Mouse (Mus musculus): ENCODE results near the gene Fads6. TPM values are rescaled to one million over a fixed set of nuclear protein-coding genes. Genes with fewer than 3 reads are reported as not detected.

Fads6 gene
- polyA plus RNA-seq, 1 experiment from 2014 or later: 0.25 TPM

DNA sequence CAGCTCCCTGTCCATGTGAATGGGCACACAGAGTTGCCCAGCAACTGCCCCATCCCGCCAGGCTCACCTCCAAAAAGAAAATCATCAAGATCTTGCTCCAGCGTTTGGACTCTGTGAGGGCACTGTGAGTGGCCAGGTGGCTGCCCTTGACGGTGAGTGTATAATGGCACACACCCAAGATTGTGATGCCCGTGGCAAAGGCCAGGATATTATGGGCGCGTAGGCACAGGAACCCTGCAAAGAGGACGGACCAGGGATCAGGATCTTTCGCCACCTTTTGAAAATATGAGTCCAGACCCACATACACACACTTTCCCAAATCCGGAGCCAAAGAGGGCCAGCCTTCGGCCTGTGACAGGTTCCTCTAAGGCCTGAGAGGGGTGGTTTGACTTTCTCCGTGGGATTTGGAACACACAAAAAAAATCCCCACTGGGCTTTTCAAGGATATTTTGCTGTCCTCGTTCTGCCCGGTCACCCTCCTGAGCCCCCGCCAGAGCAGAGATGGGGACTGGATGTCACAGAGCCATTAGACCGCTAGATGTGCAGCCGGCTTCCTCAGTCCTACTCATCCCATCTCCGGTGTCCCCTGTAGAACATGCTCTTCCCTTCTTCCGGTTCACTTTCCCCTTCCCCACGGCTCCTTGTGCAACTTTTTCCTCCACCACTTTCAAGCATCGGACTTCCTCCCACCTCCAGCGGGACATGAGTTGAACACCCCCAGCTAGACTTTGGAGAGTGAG lies 822 bp downstream of the Fads6 start:
- Histone ChIP-seq H3K9me3 (replicated peaks) (no peaks in the 10 kb centered on the region), H3K4me3 (peak overlapping the region; percentile 46), H3K36me3 (no peaks in the 10 kb centered on the region), H3K9ac (peak overlapping the region; percentile 62), H3K27ac (no peak overlapping the region), H3K4me2 (replicated peaks) (peak overlapping the region; percentile 90), H3K4me1 (peaks cover 6% of the 10 kb centered on the region; the same call in 1 of the 2 replicates), H3K27me3 (peaks cover 37% of the 10 kb centered on the region)
- 53% methylated on average over 21 of the region's 21 CpGs for WGBS
- no peak for ATAC-seq (ENCODE audit: low FRiP score)

DNA sequence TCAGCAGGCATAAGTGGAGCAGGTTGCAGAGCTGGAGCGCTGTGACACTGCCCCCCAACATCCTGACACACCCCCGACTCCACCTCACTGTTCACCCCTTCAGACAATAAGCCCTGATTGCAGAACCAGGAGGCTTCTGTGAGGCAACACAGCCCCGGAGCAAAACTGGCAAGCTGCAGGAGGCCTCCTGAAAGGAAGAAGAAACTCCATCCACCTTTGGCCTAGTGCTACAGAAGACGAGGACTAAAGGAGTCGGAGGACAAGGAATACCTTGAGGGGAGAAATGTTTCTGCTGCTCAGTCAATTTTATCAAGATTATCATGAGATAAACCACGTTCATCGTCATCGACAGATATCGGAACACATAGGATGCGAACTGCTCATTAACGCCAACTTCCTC lies 1.5 kb downstream of the Fads6 start:
- Histone ChIP-seq H3K4me2 (replicated peaks) (no peak overlapping the region), H3K9me3 (replicated peaks) (no peaks in the 10 kb centered on the region), H3K9ac (no peak overlapping the region), H3K27ac (no peak overlapping the region), H3K4me1 (peaks cover 6% of the 10 kb centered on the region; the same call in 1 of the 2 replicates), H3K4me3 (no peak overlapping the region), H3K36me3 (no peaks in the 10 kb centered on the region), H3K27me3 (peaks cover 37% of the 10 kb centered on the region)
- WGBS: 92% methylated on average over 11 of the region's 11 CpGs
- no peak for ATAC-seq (ENCODE audit: low FRiP score)

DNA sequence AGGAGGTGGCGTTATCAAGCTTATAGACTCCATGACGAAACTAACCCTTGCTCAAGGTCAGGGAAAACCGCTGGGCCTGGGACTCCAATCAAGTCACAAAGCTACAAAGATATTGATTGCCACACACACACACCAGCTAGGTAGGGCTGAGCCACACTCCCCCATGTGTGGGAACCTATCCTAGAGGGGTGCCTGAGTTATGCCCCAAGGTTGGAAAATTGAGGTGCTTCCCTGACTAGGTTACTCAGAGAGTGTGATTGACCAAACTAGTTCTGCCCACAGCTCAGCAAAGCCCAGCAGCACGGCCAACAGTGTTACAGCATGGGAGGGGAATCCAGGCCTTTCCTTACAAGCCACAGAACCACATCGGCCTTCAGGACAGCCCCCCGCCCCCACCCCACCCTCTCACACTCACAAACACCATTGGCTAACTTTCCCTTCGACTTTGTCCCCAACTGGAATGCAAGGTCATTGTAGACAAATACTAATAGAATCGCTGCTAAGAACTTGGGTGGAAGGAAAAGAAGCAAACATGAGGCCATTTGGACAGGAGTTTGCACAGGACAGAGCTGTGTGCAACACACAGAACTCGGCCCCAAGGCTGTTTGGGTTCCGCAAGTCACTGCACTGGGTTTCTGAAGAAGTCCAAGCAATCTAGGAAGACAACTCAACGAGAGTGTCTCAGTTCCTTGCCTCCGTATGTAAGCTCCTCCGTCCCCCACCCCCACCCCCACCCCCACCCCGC lies 4.7 kb downstream of the Fads6 start:
- no peak for ATAC-seq (ENCODE audit: low FRiP score)
- H3K9ac ChIP-seq: no peak overlapping the region
- H3K4me1 ChIP-seq: peaks cover 6% of the 10 kb centered on the region; the same call in 1 of the 2 replicates
- no peak overlapping the region for H3K27ac ChIP-seq
- H3K36me3 ChIP-seq: no peaks in the 10 kb centered on the region
- no peaks in the 10 kb centered on the region for H3K9me3 ChIP-seq (replicated peaks)
- no peak overlapping the region for H3K4me3 ChIP-seq
- peaks cover 21% of the 10 kb centered on the region for H3K27me3 ChIP-seq
- H3K4me2 ChIP-seq (replicated peaks): no peak overlapping the region
- 73% methylated on average over 14 of the region's 14 CpGs for WGBS

DNA sequence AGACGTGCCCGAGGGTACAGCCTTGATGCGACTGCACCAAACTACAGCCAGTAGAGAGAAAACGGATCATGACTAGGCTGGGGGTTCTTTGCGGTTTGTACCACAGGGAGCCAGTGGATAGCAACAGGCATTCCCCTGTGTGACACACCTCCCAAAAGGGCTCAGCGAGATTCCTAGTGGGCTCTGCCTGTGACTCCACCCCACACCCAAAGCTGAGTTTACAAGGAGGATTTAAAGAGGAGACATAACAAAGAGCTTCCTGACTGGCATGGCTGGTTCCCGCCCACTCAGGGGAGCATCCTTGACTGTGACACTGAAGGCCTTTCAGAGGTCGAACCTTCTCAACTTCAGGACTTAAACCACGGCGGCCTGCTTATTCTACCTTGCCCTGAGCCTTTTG lies 6.0 kb downstream of the Fads6 start:
- no peak overlapping the region for H3K4me2 ChIP-seq (replicated peaks)
- no peak overlapping the region for H3K27ac ChIP-seq
- H3K9me3 ChIP-seq (replicated peaks): no peaks in the 10 kb centered on the region
- WGBS: 76% methylated on average over 10 of the region's 10 CpGs
- no peak overlapping the region for H3K4me3 ChIP-seq
- H3K4me1 ChIP-seq: no peaks in the 10 kb centered on the region; the same call in 1 of the 2 replicates
- no peaks in the 10 kb centered on the region for H3K36me3 ChIP-seq
- H3K27me3 ChIP-seq: peaks cover 10% of the 10 kb centered on the region
- no peak for ATAC-seq (ENCODE audit: low FRiP score)
- no peak overlapping the region for H3K9ac ChIP-seq

DNA sequence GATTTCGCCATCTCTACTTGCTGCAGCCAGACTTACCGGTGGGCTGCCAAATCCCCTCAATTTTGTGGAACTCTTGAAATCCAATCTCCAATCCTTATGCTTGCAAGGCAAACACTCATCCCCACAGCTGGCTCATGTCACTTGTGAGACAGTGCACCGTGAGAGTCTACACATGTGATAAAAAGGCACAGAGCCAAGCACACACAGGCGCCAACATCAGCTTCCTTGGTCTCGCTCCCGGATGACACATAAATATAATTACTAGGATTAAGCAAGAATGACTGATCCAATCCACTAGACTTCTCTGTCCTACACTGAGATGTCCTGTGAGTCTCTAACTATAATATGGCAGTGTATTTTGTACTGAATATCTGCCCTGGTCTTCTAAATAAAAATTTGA lies 6.5 kb downstream of the Fads6 start:
- Histone ChIP-seq H3K9ac (no peak overlapping the region), H3K36me3 (no peaks in the 10 kb centered on the region), H3K4me1 (no peaks in the 10 kb centered on the region; the same call in 1 of the 2 replicates), H3K4me3 (no peak overlapping the region), H3K9me3 (replicated peaks) (no peaks in the 10 kb centered on the region), H3K27ac (no peak overlapping the region), H3K4me2 (replicated peaks) (no peak overlapping the region), H3K27me3 (peaks cover 5% of the 10 kb centered on the region; the same call in 1 of the 2 replicates)
- WGBS: 88% methylated on average over 6 of the region's 6 CpGs
- ATAC-seq (ENCODE audit: low FRiP score): no peak

DNA sequence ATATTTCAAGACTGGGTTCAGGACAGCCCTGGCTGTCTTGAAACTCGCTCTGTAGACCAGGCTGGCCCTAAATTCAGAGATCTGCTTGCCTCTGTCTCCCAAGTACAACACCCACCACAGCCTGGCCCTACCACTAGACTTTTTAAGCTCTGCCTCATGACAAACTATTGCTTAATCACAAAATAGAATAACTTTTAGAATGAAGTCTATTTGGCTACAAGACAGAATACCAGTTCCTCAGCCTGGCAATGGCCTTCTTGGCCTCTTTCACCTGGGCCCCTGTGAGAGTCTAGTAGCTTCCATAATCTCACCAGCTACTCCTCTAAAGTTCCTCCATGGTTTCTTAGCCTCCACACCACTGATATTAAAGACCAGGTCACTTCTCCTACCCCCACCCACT lies 7.1 kb downstream of the Fads6 start:
- H3K27ac ChIP-seq: no peak overlapping the region
- no peaks in the 10 kb centered on the region for H3K36me3 ChIP-seq
- ATAC-seq (ENCODE audit: low FRiP score): no peak
- no peak overlapping the region for H3K4me3 ChIP-seq
- H3K9ac ChIP-seq: no peak overlapping the region
- WGBS: 100% methylated on average over 1 of the region's 1 CpGs
- no peaks in the 10 kb centered on the region for H3K27me3 ChIP-seq
- no peak overlapping the region for H3K4me2 ChIP-seq (replicated peaks)
- H3K9me3 ChIP-seq (replicated peaks): no peaks in the 10 kb centered on the region
- H3K4me1 ChIP-seq: no peaks in the 10 kb centered on the region; the same call in 1 of the 2 replicates

DNA sequence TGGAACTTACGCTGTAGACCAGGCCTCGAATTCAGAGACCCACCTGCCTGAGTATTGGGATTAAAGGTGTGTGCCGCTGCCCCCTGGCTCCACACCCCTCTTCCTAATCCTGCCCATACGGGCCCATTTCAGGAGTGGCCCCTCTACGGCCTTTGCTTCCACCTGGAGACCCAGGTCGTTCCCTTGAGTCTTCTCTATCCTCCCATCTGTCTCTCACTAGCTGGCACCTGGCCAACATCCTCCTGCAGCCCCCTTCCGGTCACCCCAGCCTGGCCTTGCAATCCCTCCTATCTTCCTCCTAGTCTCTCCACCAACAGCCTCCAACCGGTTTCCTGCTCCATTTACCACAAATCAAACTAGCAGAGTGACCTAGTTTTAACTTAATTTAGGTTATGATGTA lies 7.6 kb downstream of the Fads6 start:
- H3K4me2 ChIP-seq (replicated peaks): no peak overlapping the region
- WGBS: 84% methylated on average over 8 of the region's 8 CpGs
- no peak overlapping the region for H3K4me3 ChIP-seq
- no peak for ATAC-seq (ENCODE audit: low FRiP score)
- H3K9me3 ChIP-seq (replicated peaks): no peaks in the 10 kb centered on the region
- H3K36me3 ChIP-seq: no peaks in the 10 kb centered on the region
- H3K27ac ChIP-seq: no peak overlapping the region
- H3K4me1 ChIP-seq: no peaks in the 10 kb centered on the region; the same call in 1 of the 2 replicates
- H3K27me3 ChIP-seq: no peaks in the 10 kb centered on the region
- no peak overlapping the region for H3K9ac ChIP-seq

DNA sequence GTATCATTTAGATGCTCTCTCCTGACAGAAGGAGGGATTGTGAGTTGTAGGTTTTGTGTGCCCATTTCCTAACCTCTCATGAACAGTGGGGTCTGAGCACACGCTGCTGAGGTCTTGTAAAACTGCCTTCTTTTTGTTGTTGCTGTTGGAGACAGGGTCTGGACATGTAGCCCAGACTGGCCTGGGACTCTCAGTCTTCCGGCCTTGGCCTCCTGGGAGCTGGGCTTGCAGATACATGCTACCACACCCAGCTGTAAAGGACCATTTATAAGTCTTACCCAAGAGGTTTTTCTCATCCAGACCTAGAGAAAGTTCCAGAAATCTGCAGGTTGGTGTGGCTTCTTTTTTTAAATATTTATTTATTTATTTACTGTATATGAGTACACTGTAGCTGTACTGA lies 9.2 kb downstream of the Fads6 start:
- Histone ChIP-seq H3K4me2 (replicated peaks) (no peak overlapping the region), H3K27ac (no peak overlapping the region), H3K36me3 (no peaks in the 10 kb centered on the region), H3K4me1 (no peaks in the 10 kb centered on the region; the same call in 1 of the 2 replicates), H3K27me3 (no peaks in the 10 kb centered on the region), H3K9me3 (replicated peaks) (no peaks in the 10 kb centered on the region), H3K4me3 (no peak overlapping the region), H3K9ac (no peak overlapping the region)
- ATAC-seq (ENCODE audit: low FRiP score): no peak
- WGBS: 90% methylated on average over 2 of the region's 2 CpGs

DNA sequence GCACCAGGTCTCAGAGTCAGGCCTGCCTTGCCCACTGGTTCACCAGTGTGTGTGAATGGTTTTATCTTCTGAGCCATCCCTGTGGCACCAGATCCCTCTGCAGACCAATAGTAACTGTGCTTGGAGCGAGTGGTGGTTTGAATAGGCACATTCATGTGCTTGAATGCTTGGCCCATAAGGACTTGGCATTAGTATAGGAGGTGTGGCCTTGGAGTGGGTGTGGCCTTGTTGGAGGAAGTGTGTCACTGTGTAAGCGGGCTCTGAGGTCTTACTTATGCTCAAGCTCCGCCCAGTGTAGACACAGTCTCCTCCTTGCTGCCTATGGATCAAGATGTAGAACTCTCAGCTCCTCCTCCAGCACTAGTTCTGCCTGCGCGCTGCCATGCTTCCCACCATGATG lies 10.1 kb downstream of the Fads6 start:
- Histone ChIP-seq H3K36me3 (no peaks in the 10 kb centered on the region), H3K9me3 (replicated peaks) (no peaks in the 10 kb centered on the region), H3K27me3 (no peaks in the 10 kb centered on the region), H3K4me2 (replicated peaks) (no peak overlapping the region), H3K4me1 (no peaks in the 10 kb centered on the region; the same call in 1 of the 2 replicates), H3K4me3 (no peak overlapping the region), H3K27ac (no peak overlapping the region), H3K9ac (no peak overlapping the region)
- 81% methylated on average over 5 of the region's 5 CpGs for WGBS
- no peak for ATAC-seq (ENCODE audit: low FRiP score)

DNA sequence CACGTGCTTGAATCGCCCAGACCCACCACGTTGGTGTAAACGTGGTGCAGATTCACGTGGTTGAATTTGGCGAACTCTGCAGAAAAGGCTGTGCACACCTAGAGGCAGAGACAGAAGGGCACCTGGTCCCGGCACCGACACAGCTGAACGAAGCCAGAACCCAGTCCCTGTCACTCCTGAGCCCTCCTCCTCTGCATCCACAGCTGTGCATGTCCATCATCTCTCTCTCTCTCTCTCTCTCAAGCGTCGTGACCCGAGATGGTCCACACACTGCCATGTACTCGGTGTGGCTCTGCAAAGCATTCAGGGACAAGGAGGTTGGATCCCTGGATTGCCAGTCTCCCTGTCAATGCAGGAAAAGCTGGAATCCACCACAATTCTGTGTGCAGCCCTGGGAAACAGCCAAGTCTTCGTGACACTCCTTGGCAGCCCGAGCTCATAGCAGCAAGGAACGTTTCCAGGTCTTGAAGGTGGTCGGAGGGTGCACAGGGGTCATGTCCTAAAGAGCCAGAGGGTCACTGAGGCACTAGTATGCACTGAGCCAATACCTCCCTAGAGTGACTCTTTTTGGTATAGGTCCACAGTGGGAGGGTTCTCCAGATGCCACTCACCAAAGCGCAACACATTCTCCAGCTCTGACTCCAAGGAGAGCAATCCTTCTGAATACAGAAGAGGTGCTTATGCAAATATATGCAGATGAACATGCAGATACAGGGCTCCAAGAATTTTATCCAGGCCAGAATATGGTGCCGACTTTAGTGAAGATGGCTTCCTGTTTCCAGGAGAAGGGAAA lies 11.1 kb downstream of the Fads6 start:
- Histone ChIP-seq H3K36me3 (no peaks in the 10 kb centered on the region), H3K4me1 (no peaks in the 10 kb centered on the region; the same call in 1 of the 2 replicates), H3K4me3 (no peak overlapping the region), H3K27me3 (no peaks in the 10 kb centered on the region), H3K9ac (no peak overlapping the region), H3K27ac (no peak overlapping the region), H3K4me2 (replicated peaks) (no peak overlapping the region), H3K9me3 (replicated peaks) (no peaks in the 10 kb centered on the region)
- ATAC-seq (ENCODE audit: low FRiP score): no peak
- WGBS: 76% methylated on average over 19 of the region's 19 CpGs

DNA sequence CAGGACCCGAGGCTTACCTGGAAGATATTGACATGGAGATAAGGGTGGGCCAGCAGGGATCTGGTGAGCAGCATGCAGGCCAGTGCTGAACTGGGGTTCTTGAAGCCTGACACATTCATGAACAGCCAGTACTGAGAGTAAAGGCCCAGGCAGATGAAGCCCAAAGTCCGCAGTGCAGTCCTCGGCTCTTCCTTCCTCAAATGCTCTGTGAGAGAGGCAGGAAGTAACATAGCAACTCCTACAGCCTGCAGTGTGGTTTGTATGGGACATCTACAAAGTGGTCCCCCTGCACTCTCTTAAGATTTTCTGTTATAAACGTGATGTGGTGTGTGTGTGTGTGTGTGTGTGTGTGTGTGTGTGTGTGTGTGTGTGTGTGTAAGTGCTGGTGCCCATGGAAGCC lies 12.2 kb downstream of the Fads6 start:
- Histone ChIP-seq H3K27ac (no peak overlapping the region), H3K4me1 (no peaks in the 10 kb centered on the region; the same call in 1 of the 2 replicates), H3K9ac (no peak overlapping the region), H3K4me2 (replicated peaks) (no peak overlapping the region), H3K36me3 (no peaks in the 10 kb centered on the region), H3K4me3 (no peak overlapping the region), H3K9me3 (replicated peaks) (no peaks in the 10 kb centered on the region), H3K27me3 (no peaks in the 10 kb centered on the region)
- WGBS: 75% methylated on average over 4 of the region's 4 CpGs
- no peak for ATAC-seq (ENCODE audit: low FRiP score)
